In genomic region chr7:24379934-24380333, GRCm38 (mm10) we compare ENCODE assay signal across 12 mouse cellular contexts. TPM values are rescaled to one million over a fixed set of nuclear protein-coding genes. Genes with fewer than 3 reads are reported as not detected.
DNase-seq lines count a peak whose midpoint lies in the region; ATAC-seq and TF ChIP-seq lines count a peak whose summit lies in the region.
"Had no signal": no experiment of that assay in that cellular context is flagged by ENCODE, and none has a peak within 500 bp of the region (broad histone marks: within the 10 kb centered on the region; RNA-seq: fewer than 3 reads in every experiment).

No protein-coding gene starts in this region.

- peak; percentile 72 for DNase-seq in embryo, embryonic 11 days
- DNase-seq in embryo, embryonic 9.5 days (ENCODE audit: extremely low spot score), result no peak
- peak; percentile 50 for DNase-seq in MEL (ENCODE audit: low read depth, low spot score)
- no peak for DNase-seq in cerebellum, postnatal 25 days
- DNase-seq in adrenal gland, adult 2 months, result no peak
- DNase-seq: cerebellum, postnatal 36 days; gastrocnemius, adult 2 months had no signal

- TF ChIP-seq RAD21 in MEL (IDR thresholded peaks at IDR 0.05; ENCODE audit: low read depth, low read length), result no peak

- TF ChIP-seq EP300 in MEL (IDR thresholded peaks at IDR 0.05; ENCODE audit: low read depth in 1 of 2, low read length in 2 of 2), result no peak

- no peaks in the 10 kb centered on the region for H3K9me3 ChIP-seq in MEL (replicated peaks; ENCODE audit: insufficient read depth, low read length)
- H3K9me3 ChIP-seq in limb, embryonic 12.5 days, result no peaks in the 10 kb centered on the region
- no peaks in the 10 kb centered on the region for H3K9me3 ChIP-seq in intestine, postnatal 0 days (ENCODE audit: control insufficient read depth)

- WGBS in limb, embryonic 12.5 days, result 12% methylated on average over 7 of the region's 7 CpGs
- 82% methylated on average over 7 of the region's 7 CpGs for WGBS in small intestine, adult 2 months
- 66% methylated on average over 7 of the region's 7 CpGs for WGBS in intestine, postnatal 0 days

- peak; percentile 24; the same call in 1 of the 2 replicates for ATAC-seq in limb, embryonic 12.5 days (ENCODE audit: insufficient number of reproducible peaks, insufficient read depth, low FRiP score, low TSS enrichment, low read depth)
- ATAC-seq in intestine, postnatal 0 days, result no peak
- ATAC-seq: intestine, embryonic 16.5 days had no signal

- no peak overlapping the region; the same call in 1 of the 2 replicates for H3K27ac ChIP-seq in MEL (ENCODE audit: control insufficient read depth, low read depth, low read length)
- H3K27ac ChIP-seq in limb, embryonic 12.5 days, result peak overlapping the region; percentile 75
- H3K27ac ChIP-seq in small intestine, adult 2 months (ENCODE audit: insufficient read depth, low read depth, low read length), result peak overlapping the region; percentile 44; the same call in 1 of the 2 replicates
- no peak overlapping the region for H3K27ac ChIP-seq in intestine, postnatal 0 days (ENCODE audit: low read depth, low read length)
- H3K27ac ChIP-seq: gastrocnemius, adult 2 months had no signal

- no peak overlapping the region for H3K4me3 ChIP-seq in MEL (ENCODE audit: control insufficient read depth in 1 of 2, insufficient read depth in 1 of 2, low read depth in 2 of 2, low read length in 2 of 2)
- no peak overlapping the region for H3K4me3 ChIP-seq in limb, embryonic 12.5 days (replicated peaks)
- no peak overlapping the region for H3K4me3 ChIP-seq in small intestine, adult 2 months (ENCODE audit: low read depth, low read length)
- H3K4me3 ChIP-seq in intestine, postnatal 0 days (ENCODE audit: low read depth, low read length), result no peak overlapping the region
- H3K4me3 ChIP-seq: gastrocnemius, adult 2 months had no signal

- no peaks in the 10 kb centered on the region for H3K27me3 ChIP-seq in MEL (ENCODE audit: control insufficient read depth in 1 of 2, insufficient read depth in 2 of 2, low read length in 2 of 2)
- peaks cover 7% of the 10 kb centered on the region for H3K27me3 ChIP-seq in limb, embryonic 12.5 days
- H3K27me3 ChIP-seq in small intestine, adult 2 months (ENCODE audit: control insufficient read depth, insufficient read depth, low read length), result no peaks in the 10 kb centered on the region
- 0 out of 2 replicates have a peak, but pooled peaks cover 5% of the 10 kb centered on the region for H3K27me3 ChIP-seq in intestine, postnatal 0 days (replicated peaks; ENCODE audit: control insufficient read depth, insufficient read depth, low read length)

- TF ChIP-seq POLR2A in MEL (IDR thresholded peaks at IDR 0.05; ENCODE audit: control insufficient read depth in 1 of 2, insufficient read depth in 1 of 2, low read depth in 1 of 2, low read length in 2 of 2, poor library complexity in 1 of 2), result no peak
- TF ChIP-seq POLR2A in small intestine, adult 2 months (IDR thresholded peaks at IDR 0.05; ENCODE audit: low read depth, low read length), result no peak

- peaks cover 11 to 46% of the 10 kb centered on the region in 2 experiments for H3K4me1 ChIP-seq in MEL (ENCODE audit: control insufficient read depth in 1 of 2, insufficient read depth in 2 of 2, low read length in 2 of 2)
- H3K4me1 ChIP-seq in limb, embryonic 12.5 days (replicated peaks), result peaks cover 38% of the 10 kb centered on the region
- H3K4me1 ChIP-seq in small intestine, adult 2 months (ENCODE audit: control insufficient read depth, insufficient read depth, insufficient read length, low read length), result peaks cover 13% of the 10 kb centered on the region
- H3K4me1 ChIP-seq in intestine, postnatal 0 days (replicated peaks; ENCODE audit: control insufficient read depth, insufficient read depth, low read length), result 0 out of 2 replicates have a peak, but pooled peaks cover 4% of the 10 kb centered on the region

- peaks cover 22 to 46% of the 10 kb centered on the region in 2 experiments for H3K36me3 ChIP-seq in MEL (ENCODE audit: control insufficient read depth in 1 of 2, insufficient read depth in 2 of 2, low read length in 2 of 2)
- H3K36me3 ChIP-seq in limb, embryonic 12.5 days, result no peaks in the 10 kb centered on the region
- peaks cover 19% of the 10 kb centered on the region for H3K36me3 ChIP-seq in small intestine, adult 2 months (ENCODE audit: control insufficient read depth, insufficient read depth, low read length)
- H3K36me3 ChIP-seq in intestine, postnatal 0 days (ENCODE audit: control insufficient read depth, insufficient read depth), result no peaks in the 10 kb centered on the region

- no peak for TF ChIP-seq CTCF in MEL (IDR thresholded peaks at IDR 0.05 in 2 of 3, conservative IDR thresholded peaks at IDR 0.05 in 1 of 3; ENCODE audit: control insufficient read depth in 1 of 3, insufficient read depth in 1 of 3, low read depth in 2 of 3, low read length in 3 of 3, poor library complexity in 1 of 3, severe bottlenecking in 1 of 3)
- TF ChIP-seq CTCF in small intestine, adult 2 months (IDR thresholded peaks at IDR 0.05; ENCODE audit: extremely low read depth, insufficient read length, insufficient replicate concordance, low read depth, low read length), result no peak
- no peak for TF ChIP-seq CTCF in intestine, postnatal 0 days (IDR thresholded peaks at IDR 0.05; ENCODE audit: low read depth)

- no peak overlapping the region for H3K9ac ChIP-seq in MEL (ENCODE audit: control insufficient read depth, low read depth, low read length, poor library complexity, severe bottlenecking)
- no peak overlapping the region; the same call in 1 of the 2 replicates for H3K9ac ChIP-seq in limb, embryonic 12.5 days (replicated peaks)
- no peak overlapping the region for H3K9ac ChIP-seq in intestine, postnatal 0 days (ENCODE audit: low read depth, low read length)

- H3K4me2 ChIP-seq in limb, embryonic 12.5 days, result peak overlapping the region; percentile 24; the same call in 1 of the 2 replicates
- no peak overlapping the region for H3K4me2 ChIP-seq in intestine, postnatal 0 days (replicated peaks; ENCODE audit: low read depth)

- peaks cover 13% of the 10 kb centered on the region for H3K79me2 ChIP-seq in MEL (ENCODE audit: control insufficient read depth, insufficient read depth, low read length, poor library complexity)

TF ChIP-seq in MEL, 35 proteins besides CTCF, POLR2A, EP300 and RAD21:
- TF ChIP-seq CHD1 (IDR thresholded peaks at IDR 0.05; ENCODE audit: low read depth, low read length) (no peak), SIN3A (IDR thresholded peaks at IDR 0.05; ENCODE audit: low read length) (no peak), TAL1 (IDR thresholded peaks at IDR 0.05; ENCODE audit: low read length) (no peak), MAX (IDR thresholded peaks at IDR 0.05; ENCODE audit: low read length) (no peak), TCF12 (IDR thresholded peaks at IDR 0.05; ENCODE audit: low read depth, low read length) (no peak)
TF ChIP-seq in MEL: peak in this region for 0.

RNA-seq across cellular contexts. Expression of gene Kcnn4, which starts 9.9 kb away (rescaled TPM):
- 175 and 256 TPM in 2 replicates for total RNA-seq in MEL (2012; rRNA removed)
- 100 to 1,000 TPM in 1 of 2 experiments, not detected in 1; 188 TPM for polyA plus RNA-seq in MEL (2012; ENCODE audit: insufficient read depth in 1 of 2, insufficient read length in 2 of 2, low read depth in 1 of 2, low replicate concordance in 2 of 2, missing spikeins in 1 of 2)
- 2.1 and 2.8 TPM in 2 replicates for polyA plus RNA-seq in limb, embryonic 12.5 days (2016; fragmentation: Nextera tagmentation; extraction: Ambion mirVana)
- 61.9 and 95.5 TPM in 2 replicates for polyA plus RNA-seq in small intestine, adult 2 months (2012; rRNA removed)
- total RNA-seq in adrenal gland, adult 2 months (2021), result under 1 TPM; 0.37 to 0.97 TPM
- 2.1 and 3.0 TPM in 2 replicates for polyA plus RNA-seq in adrenal gland, adult 2 months (2012; rRNA removed)
- 3.2 and 3.7 TPM in 2 replicates for polyA plus RNA-seq in intestine, postnatal 0 days (2015; fragmentation: Nextera tagmentation; extraction: Ambion mirVana)

RNA-seq across cellular contexts. Expression of gene Smg9, which starts 19.5 kb away (rescaled TPM):
- total RNA-seq in MEL (2012; rRNA removed), result 47.5 and 54.6 TPM in 2 replicates
- polyA plus RNA-seq in MEL (2012; ENCODE audit: insufficient read depth in 1 of 2, insufficient read length in 2 of 2, low read depth in 1 of 2, low replicate concordance in 2 of 2, missing spikeins in 1 of 2), result 10 to 100 TPM in 1 of 2 experiments, not detected in 1; 95.3 TPM
- polyA plus RNA-seq in limb, embryonic 12.5 days (2016; fragmentation: Nextera tagmentation; extraction: Ambion mirVana), result 22.7 and 25.4 TPM in 2 replicates
- 29.9 and 54.2 TPM in 2 replicates for polyA plus RNA-seq in small intestine, adult 2 months (2012; rRNA removed)
- total RNA-seq in adrenal gland, adult 2 months (2021), result 10 to 100 TPM; 19.7 to 20.2 TPM
- polyA plus RNA-seq in adrenal gland, adult 2 months (2012; rRNA removed), result 45.8 and 46.0 TPM in 2 replicates
- 14.0 and 15.1 TPM in 2 replicates for polyA plus RNA-seq in intestine, postnatal 0 days (2015; fragmentation: Nextera tagmentation; extraction: Ambion mirVana)

RNA-seq across cellular contexts. Expression of gene Lypd5, which starts 30.9 kb away (rescaled TPM):
- not detected in 2 replicates for total RNA-seq in MEL (2012; rRNA removed)
- not detected for polyA plus RNA-seq in MEL (2012; ENCODE audit: insufficient read depth in 1 of 2, insufficient read length in 2 of 2, low read depth in 1 of 2, low replicate concordance in 2 of 2, missing spikeins in 1 of 2)
- not detected in 2 replicates for polyA plus RNA-seq in limb, embryonic 12.5 days (2016; fragmentation: Nextera tagmentation; extraction: Ambion mirVana)
- polyA plus RNA-seq in small intestine, adult 2 months (2012; rRNA removed), result 0.06 TPM in 1 of 2 replicates, not detected in the other
- total RNA-seq in adrenal gland, adult 2 months (2021), result not detected
- not detected in 2 replicates for polyA plus RNA-seq in adrenal gland, adult 2 months (2012; rRNA removed)
- not detected in 2 replicates for polyA plus RNA-seq in intestine, postnatal 0 days (2015; fragmentation: Nextera tagmentation; extraction: Ambion mirVana)
- total RNA-seq: gastrocnemius, adult 2 months; left cerebral cortex, postnatal 25 days had no signal
- polyA plus RNA-seq: intestine, embryonic 16.5 days had no signal

RNA-seq across cellular contexts. Expression of gene Tescl, which starts 46.2 kb away (rescaled TPM):
- total RNA-seq in MEL (2012; rRNA removed), result not detected in 2 replicates
- not detected for polyA plus RNA-seq in MEL (2012; ENCODE audit: insufficient read depth in 1 of 2, insufficient read length in 2 of 2, low read depth in 1 of 2, low replicate concordance in 2 of 2, missing spikeins in 1 of 2)
- polyA plus RNA-seq in limb, embryonic 12.5 days (2016; fragmentation: Nextera tagmentation; extraction: Ambion mirVana), result 0.25 TPM in 1 of 2 replicates, not detected in the other
- 0.15 TPM in 1 of 2 replicates, not detected in the other for polyA plus RNA-seq in small intestine, adult 2 months (2012; rRNA removed)
- 1 to 10 TPM in 1 of 2 experiments, under 1 TPM in 1; 0.58 to 1.2 TPM for total RNA-seq in adrenal gland, adult 2 months (2021)
- polyA plus RNA-seq in adrenal gland, adult 2 months (2012; rRNA removed), result 1.2 and 1.8 TPM in 2 replicates
- polyA plus RNA-seq in intestine, postnatal 0 days (2015; fragmentation: Nextera tagmentation; extraction: Ambion mirVana), result 0.18 TPM in 1 of 2 replicates, not detected in the other
- total RNA-seq: gastrocnemius, adult 2 months; left cerebral cortex, postnatal 25 days had no signal
- polyA plus RNA-seq: intestine, embryonic 16.5 days had no signal

Comparison
In these comparisons a context has a peak if more than half of its experiments do, and no peak if none do; other contexts are left out.
1. DNase-seq: peak in embryo, embryonic 11 days (single experiment) and MEL (single experiment); none in embryo, embryonic 9.5 days (single experiment), cerebellum, postnatal 25 days (0 of 2) and adrenal gland, adult 2 months (single experiment).
2. H3K27ac ChIP-seq: peak in limb, embryonic 12.5 days (single experiment) and small intestine, adult 2 months (single experiment); none in MEL (single experiment) and intestine, postnatal 0 days (single experiment).